Mouse (Mus musculus) kidney, adult 2 months (tissue): Measurements from ENCODE around the gene Cnr2.

ENCODE experiments used
- CTCF ChIP-seq: fragments of 200-500 bp; conservative IDR thresholded peaks from 2 replicates; pipeline ENCODE4 v1.5.1; 2011; ENCODE audit warnings: low read depth, mild to moderate bottlenecking, control low read depth, low read length, moderate library complexity, mixed read lengths; ENCODE audit not compliant: insufficient read depth, insufficient read length
- POLR2A ChIP-seq: fragments of 200-500 bp; IDR thresholded peaks from one replicate; pipeline ENCODE4 v1.6.1; 2011; ENCODE audit warnings: low read depth, low read length, control low read depth

GRCm38 (mm10) chr4:135962198-135962597 is 67.0 kb downstream of the Cnr2 start:
- TF ChIP-seq CTCF (no peak), POLR2A (no peak)
